Mouse (Mus musculus): ENCODE measurements around the gene Inpp4b. TPM values are rescaled to one million over a fixed set of nuclear protein-coding genes. Genes with fewer than 3 reads are reported as not detected.
"Not testable (repeated sequence)": the region's sequence is repeated elsewhere in the genome, so short reads cannot be mapped to it uniquely, and the experiment has no call there.

Gene Inpp4b
- total RNA-seq, 2 experiments from 2014 or later, result 1.3 to 5.4 TPM

DNA sequence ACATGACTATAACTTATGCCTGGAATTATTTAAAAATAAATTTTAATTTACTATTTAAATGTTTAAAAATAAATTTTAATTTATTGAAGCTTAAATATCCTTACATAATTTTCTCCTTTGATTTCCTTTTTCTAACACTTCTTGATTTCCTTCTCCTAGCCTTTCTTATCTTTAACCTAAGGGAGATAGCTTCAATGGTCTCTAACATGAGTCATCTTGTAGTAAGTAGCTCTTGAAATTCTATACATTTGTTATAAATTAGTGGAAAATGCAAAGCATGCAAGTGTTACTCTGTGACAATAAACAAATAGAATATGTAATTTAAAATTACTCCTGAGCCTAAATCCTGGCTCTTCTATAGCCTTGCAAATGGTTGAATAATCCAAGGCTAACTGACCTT lies 520.4 kb downstream of the Inpp4b start:
- no peak for ATAC-seq (replicated peaks; ENCODE audit: low FRiP score, poor library complexity, severe bottlenecking)

DNA sequence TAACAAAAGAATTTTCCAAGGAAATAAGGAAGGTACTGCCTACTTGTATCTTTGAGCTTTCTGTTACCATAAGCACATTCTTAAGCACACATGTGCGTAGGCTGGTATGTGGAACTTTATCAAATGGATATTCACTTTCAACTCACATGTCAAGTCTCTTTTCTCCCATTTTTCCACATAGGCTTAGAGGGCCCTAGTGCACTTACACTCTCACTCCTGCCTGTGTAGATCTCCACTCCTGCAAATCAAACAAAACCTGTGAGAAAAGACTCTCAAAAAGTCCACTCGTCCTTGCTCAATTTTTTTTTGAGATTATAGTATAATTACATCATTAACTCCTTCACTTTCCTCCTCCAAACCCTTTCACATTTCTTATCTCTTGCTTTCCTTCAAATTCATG lies 522.0 kb downstream of the Inpp4b start:
- no peak for ATAC-seq (replicated peaks; ENCODE audit: low FRiP score, poor library complexity, severe bottlenecking)

GRCm38 (mm10) chr8:81865664-81866063 lies 523.3 kb downstream of the Inpp4b start:
- no peak for ATAC-seq (replicated peaks; ENCODE audit: low FRiP score, poor library complexity, severe bottlenecking)

GRCm38 (mm10) chr8:81867020-81867419 lies 524.7 kb downstream of the Inpp4b start:
- ATAC-seq (replicated peaks; ENCODE audit: low FRiP score, poor library complexity, severe bottlenecking), result no peak

GRCm38 (mm10) chr8:81870466-81870865 lies 528.1 kb downstream of the Inpp4b start:
- no peak for ATAC-seq (replicated peaks; ENCODE audit: low FRiP score, poor library complexity, severe bottlenecking)

DNA sequence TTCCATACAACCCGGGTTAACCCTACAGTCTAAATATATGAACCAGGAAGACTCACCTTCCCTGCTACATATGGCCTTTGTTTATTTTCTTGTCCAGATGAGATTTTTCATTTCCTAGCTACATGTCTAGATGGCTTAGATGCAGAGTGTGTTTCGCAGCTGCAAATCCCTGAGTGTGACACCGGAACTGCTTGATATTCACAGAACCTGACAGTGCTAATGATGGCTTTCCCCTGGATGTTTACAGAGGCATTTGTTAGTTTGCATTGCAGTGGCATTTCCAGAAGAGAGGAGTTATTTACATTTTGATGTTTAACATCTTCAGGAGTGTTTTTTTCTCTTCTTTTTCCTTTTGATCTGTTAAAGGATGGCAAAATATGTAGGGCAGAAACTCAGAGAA lies 537.7 kb downstream of the Inpp4b start:
- ATAC-seq (replicated peaks; ENCODE audit: low FRiP score, poor library complexity, severe bottlenecking), result no peak

DNA sequence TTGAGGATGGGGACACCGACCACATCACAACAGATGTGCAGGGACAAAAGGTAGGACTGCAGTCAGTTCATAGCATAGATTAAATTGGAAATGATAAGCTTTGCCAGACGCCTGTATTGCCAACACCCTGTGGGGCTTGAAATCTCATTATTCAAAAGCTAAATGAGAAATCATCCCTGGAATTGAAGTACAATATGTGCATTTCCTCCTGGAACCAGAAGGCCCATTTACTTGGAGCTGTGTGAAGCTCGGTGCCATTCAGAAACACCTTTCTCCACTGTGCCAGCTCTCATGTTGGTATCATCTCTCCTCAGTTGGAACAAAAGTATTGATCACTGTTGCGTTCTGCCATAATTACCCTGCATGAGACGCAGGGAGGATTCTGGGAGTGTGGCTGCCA lies 541.8 kb downstream of the Inpp4b start:
- no peak for ATAC-seq (replicated peaks; ENCODE audit: low FRiP score, poor library complexity, severe bottlenecking)

DNA sequence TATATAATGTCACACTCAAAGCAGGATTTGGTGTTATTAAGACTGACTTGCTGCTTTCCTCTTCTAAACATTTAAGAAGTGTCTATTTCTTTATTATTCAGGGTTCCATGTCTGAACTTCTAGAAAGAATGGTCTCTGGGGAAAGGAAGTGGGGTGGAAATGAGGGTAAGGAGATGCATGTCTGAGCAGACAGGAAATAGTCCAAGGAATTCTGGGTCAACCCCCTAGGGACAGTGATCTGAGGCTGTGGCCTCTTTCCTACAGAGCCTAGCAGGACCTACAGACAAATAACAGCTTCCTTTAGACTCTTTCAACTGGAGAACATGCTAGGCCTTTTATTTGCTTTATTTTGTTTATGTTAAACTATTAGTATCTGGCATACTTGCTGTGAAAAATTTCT lies 546.5 kb downstream of the Inpp4b start:
- no peak for ATAC-seq (replicated peaks; ENCODE audit: low FRiP score, poor library complexity, severe bottlenecking)

DNA sequence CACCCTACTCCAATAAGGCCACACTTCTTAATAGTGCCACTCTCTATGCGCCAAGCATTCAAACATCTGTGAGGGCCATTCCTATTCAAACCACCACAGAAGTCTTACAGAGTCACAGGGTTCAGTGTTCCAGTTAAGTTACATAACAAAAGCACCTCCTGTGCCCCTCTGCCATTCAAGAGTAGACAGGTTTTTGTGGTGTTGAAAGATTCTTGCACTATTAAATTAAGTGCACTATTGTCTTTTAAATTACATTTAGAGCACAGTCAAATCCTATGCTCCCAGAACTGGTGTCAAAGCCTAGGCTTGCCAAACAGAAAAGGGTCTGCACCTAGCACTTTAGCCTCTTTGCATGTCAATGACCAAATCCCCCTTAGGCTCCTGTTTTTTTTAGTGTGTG lies 550.9 kb downstream of the Inpp4b start:
- no peak for ATAC-seq (replicated peaks; ENCODE audit: low FRiP score, poor library complexity, severe bottlenecking)

GRCm38 (mm10) chr8:81946812-81947211 lies 604.5 kb downstream of the Inpp4b start:
- ATAC-seq (replicated peaks; ENCODE audit: low FRiP score, poor library complexity, severe bottlenecking), result no peak

DNA sequence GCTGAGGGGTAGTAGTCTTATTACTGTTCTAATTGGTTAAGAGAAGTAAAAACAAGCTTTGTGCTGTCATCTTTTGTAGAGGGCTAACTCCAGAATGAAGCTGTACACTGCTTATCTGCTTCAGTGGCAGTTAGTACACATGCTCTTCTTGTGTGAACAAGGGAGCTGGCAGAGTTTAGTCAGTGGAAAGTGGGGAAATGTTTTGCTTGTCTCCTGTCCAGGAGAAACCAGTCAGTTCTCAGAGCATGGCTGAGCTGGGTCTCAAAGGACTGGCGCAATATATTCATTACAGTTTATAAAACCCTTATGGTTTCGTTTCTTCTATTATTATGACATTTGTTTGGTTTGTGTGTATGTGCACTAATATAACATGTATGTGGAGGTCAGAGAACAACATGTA lies 610.7 kb downstream of the Inpp4b start:
- no peak for ATAC-seq (replicated peaks; ENCODE audit: low FRiP score, poor library complexity, severe bottlenecking)

- ATAC-seq (replicated peaks; ENCODE audit: low FRiP score, poor library complexity, severe bottlenecking), result no peak
Measured at GRCm38 (mm10) chr8:81985128-81985665, 642.8 kb downstream of the Inpp4b start.

- no peak for ATAC-seq (replicated peaks; ENCODE audit: low FRiP score, poor library complexity, severe bottlenecking)
Measured at GRCm38 (mm10) chr8:81992966-81993365, 650.6 kb downstream of the Inpp4b start.

DNA sequence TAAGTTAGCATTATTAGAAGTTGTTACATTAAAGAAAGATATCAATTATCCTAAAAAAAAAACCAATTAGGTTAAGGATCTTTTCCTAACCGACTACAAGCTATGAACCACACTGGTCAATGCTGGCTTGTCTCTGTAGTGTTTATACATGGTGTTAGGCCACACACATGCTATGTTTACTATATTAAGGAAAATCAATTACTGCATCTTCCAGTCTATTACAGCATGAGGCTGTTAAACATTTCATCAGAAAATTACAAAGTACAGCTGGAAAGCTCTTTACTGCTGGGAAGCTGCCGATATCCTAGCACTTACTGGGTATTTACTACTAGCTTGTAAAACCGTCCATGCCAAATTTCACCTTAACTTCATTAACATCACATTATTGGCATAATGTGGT lies 653.9 kb downstream of the Inpp4b start:
- no peak for ATAC-seq (replicated peaks; ENCODE audit: low FRiP score, poor library complexity, severe bottlenecking)

- no peak for ATAC-seq (replicated peaks; ENCODE audit: low FRiP score, poor library complexity, severe bottlenecking)
Measured at GRCm38 (mm10) chr8:81996823-81997222, 654.5 kb downstream of the Inpp4b start.

DNA sequence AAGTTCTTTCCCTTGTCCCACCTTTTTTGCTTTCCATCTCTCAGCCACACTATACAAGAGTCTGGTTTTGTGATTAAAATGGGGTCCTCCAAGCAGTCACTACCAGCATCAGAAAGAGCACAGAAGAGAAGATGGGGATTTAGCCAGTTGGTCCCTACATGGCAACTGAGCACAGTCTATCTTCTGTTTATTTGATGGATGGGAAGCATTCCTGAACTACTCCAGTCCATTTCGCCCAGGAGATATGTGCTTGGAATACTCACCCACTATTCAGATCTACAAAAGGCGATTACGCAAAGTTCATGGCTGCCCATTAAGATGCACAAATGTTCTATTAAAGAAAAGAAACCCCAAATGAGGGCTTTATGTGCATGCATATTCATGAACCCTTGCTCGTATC lies 661.8 kb downstream of the Inpp4b start:
- ATAC-seq (replicated peaks; ENCODE audit: low FRiP score, poor library complexity, severe bottlenecking), result no peak

- ATAC-seq (replicated peaks; ENCODE audit: low FRiP score, poor library complexity, severe bottlenecking), result no peak
Measured at GRCm38 (mm10) chr8:82005466-82005865, 663.1 kb downstream of the Inpp4b start.

DNA sequence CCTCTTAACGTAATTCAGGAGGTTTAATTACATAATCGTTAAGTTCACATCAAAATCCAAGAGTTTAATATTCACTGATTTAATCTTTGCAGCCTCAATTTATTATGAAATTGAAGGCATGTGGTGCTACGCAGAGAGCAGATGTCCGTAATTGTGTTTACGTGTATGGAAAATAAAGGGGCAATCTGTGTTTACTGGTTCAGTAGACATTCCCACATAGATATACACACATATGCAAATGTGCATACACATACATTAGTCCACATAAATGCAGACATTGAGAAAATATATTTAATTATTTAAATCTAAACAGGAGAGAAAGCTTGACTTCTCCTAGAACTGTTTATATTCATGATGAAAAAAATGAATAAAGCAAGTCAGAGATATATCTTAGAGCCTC lies 675.4 kb downstream of the Inpp4b start:
- no peak for ATAC-seq (replicated peaks; ENCODE audit: low FRiP score, poor library complexity, severe bottlenecking)

GRCm38 (mm10) chr8:82027401-82027800 lies 685.0 kb downstream of the Inpp4b start:
- ATAC-seq (replicated peaks; ENCODE audit: low FRiP score, poor library complexity, severe bottlenecking), result no peak

DNA sequence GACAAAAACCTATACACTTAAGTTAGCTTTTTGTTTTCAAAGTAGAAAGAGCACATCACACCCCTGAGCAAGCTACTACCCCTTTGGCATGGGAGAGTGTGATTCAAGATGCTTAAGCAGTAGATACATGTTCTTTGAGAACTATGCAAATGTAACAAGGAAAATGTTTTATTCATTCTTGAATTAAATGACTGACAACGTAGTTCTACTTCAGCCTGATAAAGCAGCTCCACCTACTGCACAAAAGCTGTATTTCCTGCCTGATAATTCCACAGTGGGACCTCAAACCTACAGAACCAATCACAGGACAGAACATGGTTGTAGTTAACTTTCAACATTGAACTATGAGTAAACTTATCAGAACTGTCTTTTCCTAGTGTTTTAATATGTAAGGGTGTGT lies 686.5 kb downstream of the Inpp4b start:
- no peak for ATAC-seq (replicated peaks; ENCODE audit: low FRiP score, poor library complexity, severe bottlenecking)

GRCm38 (mm10) chr8:82032035-82032434 lies 689.7 kb downstream of the Inpp4b start:
- ATAC-seq (replicated peaks; ENCODE audit: low FRiP score, poor library complexity, severe bottlenecking), result not testable (repeated sequence)

- no peak for ATAC-seq (replicated peaks; ENCODE audit: low FRiP score, poor library complexity, severe bottlenecking)
Measured at GRCm38 (mm10) chr8:82054030-82054429, 711.7 kb downstream of the Inpp4b start.

DNA sequence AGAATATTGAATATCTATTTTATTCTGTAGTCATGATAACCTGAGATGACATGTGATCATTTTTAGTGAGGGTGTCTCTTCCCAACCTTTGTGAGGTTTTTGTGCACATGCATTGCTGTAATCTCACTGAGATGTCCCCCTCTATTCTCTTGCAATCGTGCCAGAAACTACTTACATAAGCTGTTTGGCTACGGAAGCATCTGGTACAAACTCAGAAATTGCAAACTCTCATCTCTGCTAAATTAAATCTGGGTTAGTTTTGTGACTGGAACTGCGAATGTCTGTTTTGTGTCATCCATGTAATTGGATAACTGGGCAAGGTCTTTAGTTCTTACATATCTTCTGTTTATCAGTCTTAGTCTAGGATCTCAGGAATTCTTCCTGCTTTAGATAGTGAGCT lies 725.3 kb downstream of the Inpp4b start:
- ATAC-seq (replicated peaks; ENCODE audit: low FRiP score, poor library complexity, severe bottlenecking), result no peak

Measured in erythroid progenitor cell, adult 5-6 weeks (primary cell).